Mouse (Mus musculus) urinary bladder, adult 2 months (tissue): ENCODE data around the gene Dph2. TPM values are rescaled to one million over a fixed set of nuclear protein-coding genes. Genes with fewer than 3 reads are reported as not detected.

Source experiments
- polyA plus RNA-seq: library from polyadenylated mRNA; depleted of rRNA; stranded (reverse); fragments of >200 nt; gene quantifications from 2 replicates; pipeline ENCODE4 v1.2.3, GENCODE M21; 2012; rRNA removed

Dph2 gene
- polyA plus RNA-seq, 1 experiment, result 14.0 TPM

Other genes with a start within 250 kb of the Dph2 start
- gene Dmap1, start 209.8 kb downstream of the Dph2 start, polyA plus RNA-seq, result 33.0 and 33.9 TPM in 2 replicates
- gene Gm12845, start 167.6 kb downstream of the Dph2 start, polyA plus RNA-seq, result not detected in 2 replicates
- gene Klf17, start 126.4 kb downstream of the Dph2 start, polyA plus RNA-seq, result not detected in 2 replicates
- gene Slc6a9, start 57.5 kb downstream of the Dph2 start, polyA plus RNA-seq, result 51.2 and 58.0 TPM in 2 replicates
- gene Ccdc24, start 19.5 kb downstream of the Dph2 start, polyA plus RNA-seq, result 0.90 and 1.7 TPM in 2 replicates
- gene B4galt2, start 8.5 kb downstream of the Dph2 start, polyA plus RNA-seq, result 18.4 and 23.8 TPM in 2 replicates
- gene Atp6v0b, start 4.7 kb downstream of the Dph2 start, polyA plus RNA-seq, result 245 and 352 TPM in 2 replicates
- gene Ipo13, start 23.0 kb upstream of the Dph2 start, polyA plus RNA-seq, result 40.0 and 40.5 TPM in 2 replicates
- 7.2 and 7.8 TPM in 2 replicates for gene Artn, start 37.7 kb upstream of the Dph2 start, polyA plus RNA-seq
- 22.8 and 27.2 TPM in 2 replicates for gene St3gal3, start 242.9 kb upstream of the Dph2 start, polyA plus RNA-seq